Mouse (Mus musculus) olfactory bulb, adult 2 months (tissue): Measurements from ENCODE around the gene Brsk1. TPM values are rescaled to one million over a fixed set of nuclear protein-coding genes. Genes with fewer than 3 reads are reported as not detected.

Experiments used
- H3K27ac ChIP-seq: fragments of 200-500 bp; 2 replicates; pipeline ENCODE4 v1.5.1; 2012; ENCODE audit warnings: low read depth, low read length; ENCODE audit not compliant: insufficient read depth
- H3K4me1 ChIP-seq: fragments of 200-500 bp; 2 replicates; pipeline ENCODE4 v1.6.1; 2012; ENCODE audit warnings: low read length; ENCODE audit not compliant: control insufficient read depth, insufficient read depth
- H3K4me3 ChIP-seq: fragments of 200-500 bp; 2 replicates; pipeline ENCODE4 v1.5.1; 2012; ENCODE audit warnings: mild to moderate bottlenecking, low read depth, low read length, moderate library complexity; ENCODE audit not compliant: insufficient read depth
- CTCF ChIP-seq: fragments of 200-500 bp; IDR thresholded peaks from 2 replicates; pipeline ENCODE4 v1.5.1; 2012; ENCODE audit warnings: low read depth, mild to moderate bottlenecking, low read length, moderate library complexity; ENCODE audit not compliant: insufficient read depth
- POLR2A ChIP-seq: fragments of 200-500 bp; IDR thresholded peaks from 2 replicates; pipeline ENCODE4 v1.6.1; 2012; ENCODE audit warnings: mild to moderate bottlenecking, low read depth, low read length, moderate library complexity; ENCODE audit not compliant: insufficient read depth
- WGBS: fragments of 180-500 bp; shearing (Covaris S2); methylation state at CpG from one replicate; pipeline ENCODE4 v1.1.7; 2018; 5-methylcytosine and 5-hydroxymethylcytosine counted together
- polyA plus RNA-seq: library from polyadenylated mRNA; stranded (reverse); fragments of >200 nt; gene quantifications from 2 replicates; pipeline ENCODE4 v1.2.4, GENCODE M21; 2012; ENCODE audit warnings: low replicate concordance; ENCODE audit not compliant: missing spikeins, insufficient read depth, insufficient read length

The Brsk1 gene
- polyA plus RNA-seq, 1 experiment, result not detected

GRCm38 (mm10) chr7:4684632-4685417, 5.6 kb upstream of the Brsk1 start, which contains the start of gene Hspbp1:
Gene Hspbp1, minus strand, starts transcription at chr7:4685068.
- peak within 1 kb of the TSS; percentile 59 for H3K27ac ChIP-seq
- H3K4me1 ChIP-seq, result peaks cover 4% of the 10 kb centered on the region
- peak within 1 kb of the TSS; percentile 69 for H3K4me3 ChIP-seq
- TF ChIP-seq CTCF (no peak), POLR2A (peak; percentile 60; the same call in 1 of the 2 replicates)
- WGBS, result under 1% methylated on average over 32 of the region's 32 CpGs

GRCm38 (mm10) chr7:4690951-4691653, 698 bp downstream of the Brsk1 start:
- Histone ChIP-seq H3K4me3 (peak overlapping the region; percentile 71), H3K27ac (no peak overlapping the region), H3K4me1 (peaks cover 9% of the 10 kb centered on the region; the same call in 1 of the 2 replicates)
- WGBS, result 3% methylated on average over 35 of the region's 35 CpGs
- no peak for TF ChIP-seq CTCF
- no peak for TF ChIP-seq POLR2A

GRCm38 (mm10) chr7:4693004-4693403, 2.6 kb downstream of the Brsk1 start:
- Histone ChIP-seq H3K4me3 (no peak overlapping the region), H3K4me1 (peaks cover 9% of the 10 kb centered on the region; the same call in 1 of the 2 replicates), H3K27ac (no peak overlapping the region)
- WGBS, result 88% methylated on average over 6 of the region's 6 CpGs
- TF ChIP-seq POLR2A (no peak), CTCF (no peak)

GRCm38 (mm10) chr7:4702334-4702733, 11.9 kb downstream of the Brsk1 start:
- TF ChIP-seq CTCF (no peak), POLR2A (no peak)
- Histone ChIP-seq H3K4me3 (no peak overlapping the region), H3K27ac (no peak overlapping the region), H3K4me1 (peaks cover 3% of the 10 kb centered on the region; the same call in 1 of the 2 replicates)
- WGBS, result 58% methylated on average over 8 of the region's 8 CpGs

DNA sequence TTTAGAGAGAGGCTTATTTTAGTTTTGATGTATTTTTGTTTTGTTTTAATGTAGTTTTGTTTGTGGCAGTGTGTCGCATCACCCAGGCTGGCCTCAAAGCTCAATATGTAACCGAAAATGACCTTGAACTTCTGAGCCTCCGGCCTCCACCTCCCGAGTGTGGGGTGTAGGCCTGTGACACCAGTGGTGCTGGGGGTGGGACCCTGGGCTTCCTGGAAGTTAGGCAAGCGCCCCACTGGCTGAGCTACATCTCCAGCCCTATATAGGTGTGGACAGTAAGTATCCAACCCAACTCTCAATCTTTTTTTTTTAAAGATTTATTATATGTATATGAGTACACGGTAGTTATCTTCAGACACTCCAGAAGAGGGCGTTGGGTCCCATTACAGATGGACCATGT, 12.8 kb downstream of the Brsk1 start:
- no peak overlapping the region for H3K27ac ChIP-seq
- no peak for TF ChIP-seq POLR2A
- no peak for TF ChIP-seq CTCF
- 96% methylated on average over 7 of the region's 7 CpGs for WGBS

GRCm38 (mm10) chr7:4705098-4705497, 14.7 kb downstream of the Brsk1 start:
- 55% methylated on average over 18 of the region's 18 CpGs for WGBS
- no peak overlapping the region for H3K4me3 ChIP-seq
- H3K4me1 ChIP-seq, result peaks cover 3% of the 10 kb centered on the region; the same call in 1 of the 2 replicates
- H3K27ac ChIP-seq, result no peak overlapping the region
- TF ChIP-seq CTCF (peak; percentile 47; the same call in 1 of the 2 replicates), POLR2A (no peak)

More for the DNA sequence above, 12.8 kb downstream of the Brsk1 start:
- Histone ChIP-seq H3K4me1 (peaks cover 3% of the 10 kb centered on the region; the same call in 1 of the 2 replicates), H3K4me3 (no peak overlapping the region)

DNA sequence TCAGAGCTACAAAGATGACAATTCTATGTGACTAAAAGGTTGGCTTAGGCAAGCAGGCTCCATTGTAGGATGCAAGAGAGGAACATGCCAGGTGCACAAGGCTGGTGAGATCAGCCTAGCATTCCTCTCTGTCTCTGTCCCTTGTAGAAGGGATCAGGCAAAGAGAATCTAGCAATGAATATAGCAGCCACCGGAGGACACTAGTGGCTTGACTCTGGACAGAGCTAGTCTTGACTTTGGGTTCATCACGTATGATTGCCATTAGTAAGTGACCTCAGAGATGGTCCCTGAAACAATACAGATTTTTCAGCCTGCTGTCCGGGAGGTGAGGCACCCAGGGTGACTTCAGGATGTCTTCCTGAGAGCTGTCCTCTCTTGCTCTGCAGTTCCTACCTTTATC, 22.2 kb downstream of the Brsk1 start:
- H3K27ac ChIP-seq, result no peak overlapping the region
- no peak overlapping the region for H3K4me3 ChIP-seq
- 90% methylated on average over 3 of the region's 3 CpGs for WGBS
- TF ChIP-seq CTCF, result no peak
- no peak for TF ChIP-seq POLR2A
- H3K4me1 ChIP-seq, result no peaks in the 10 kb centered on the region

- no peak overlapping the region for H3K27ac ChIP-seq
- WGBS, result 75% methylated on average over 6 of the region's 6 CpGs
- H3K4me1 ChIP-seq, result no peaks in the 10 kb centered on the region
- no peak overlapping the region for H3K4me3 ChIP-seq
- TF ChIP-seq POLR2A, result no peak
- TF ChIP-seq CTCF, result no peak
These were observed 26.6 kb downstream of the Brsk1 start for GRCm38 (mm10) chr7:4716955-4717354.

DNA sequence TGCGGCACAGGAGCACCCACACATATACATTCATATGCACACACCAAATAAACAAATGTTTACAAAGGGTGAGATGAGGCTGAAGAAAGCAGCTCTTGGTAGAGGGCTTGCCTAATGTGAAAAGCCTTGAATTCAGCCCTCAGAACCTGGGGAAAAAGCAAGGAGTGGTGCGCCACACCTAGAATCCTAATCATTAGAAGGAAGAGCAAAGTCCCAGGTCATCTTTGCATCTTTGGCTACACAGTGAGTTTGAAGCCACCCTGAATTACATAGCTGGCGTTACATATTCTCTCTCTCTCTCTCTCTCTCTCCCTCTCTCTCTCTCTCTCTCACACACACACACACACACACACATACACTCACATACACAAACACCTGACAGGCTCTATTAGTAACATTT, 28.9 kb downstream of the Brsk1 start:
- no peak overlapping the region for H3K27ac ChIP-seq
- no peak overlapping the region for H3K4me3 ChIP-seq
- TF ChIP-seq CTCF, result no peak
- TF ChIP-seq POLR2A, result no peak
- 84% methylated on average over 3 of the region's 3 CpGs for WGBS
- no peaks in the 10 kb centered on the region; the same call in 1 of the 2 replicates for H3K4me1 ChIP-seq
